Mouse (Mus musculus) intestine, embryonic 16.5 days (tissue): ENCODE data around the gene Trio. TPM values are rescaled to one million over a fixed set of nuclear protein-coding genes. Genes with fewer than 3 reads are reported as not detected.

Source experiments
- ATAC-seq: fragments of 200-750 bp; cut with Nextera tagmentation; 2 replicates; pipeline ENCODE4 v1.8.0; 2017; ENCODE audit warnings: moderate TSS enrichment, moderate library complexity
- H3K27ac ChIP-seq: fragments of 300-500 bp; sonication (generic); 2 replicates; pipeline ENCODE4 v1.5.1; 2014; ENCODE audit warnings: mild to moderate bottlenecking, low read length
- H3K27me3 ChIP-seq: fragments of 300-500 bp; sonication (generic); replicated peaks from 2 replicates; pipeline ENCODE4 v1.6.1; 2014; ENCODE audit warnings: low read length, control low read depth, mixed read lengths; ENCODE audit not compliant: control insufficient read depth, insufficient read depth
- H3K36me3 ChIP-seq: fragments of 300-500 bp; sonication (generic); 2 replicates; pipeline ENCODE4 v1.6.1; 2014; ENCODE audit warnings: low read length, control low read depth; ENCODE audit not compliant: control insufficient read depth, insufficient read depth
- H3K4me1 ChIP-seq: fragments of 300-500 bp; sonication (generic); 2 replicates; pipeline ENCODE4 v1.6.1; 2014; ENCODE audit warnings: low read length, control low read depth, mixed read lengths; ENCODE audit not compliant: control insufficient read depth, insufficient read depth
- H3K4me2 ChIP-seq: fragments of 300-500 bp; sonication (generic); 2 replicates; pipeline ENCODE4 v1.6.1; 2014; ENCODE audit warnings: low read depth, low read length, control low read depth
- H3K4me3 ChIP-seq: fragments of 300-500 bp; sonication (generic); 2 replicates; pipeline ENCODE4 v1.5.1; 2014; ENCODE audit warnings: mild to moderate bottlenecking, low read length
- H3K9ac ChIP-seq: fragments of 300-500 bp; sonication (generic); 2 replicates; pipeline ENCODE4 v1.6.1; 2014; ENCODE audit warnings: low read depth, low read length
- H3K9me3 ChIP-seq: fragments of 300-500 bp; sonication (generic); 2 replicates; pipeline ENCODE4 v1.6.1; 2016; ENCODE audit warnings: low read length, control low read depth; ENCODE audit not compliant: control insufficient read depth
- WGBS: fragments of 180-500 bp; shearing (Covaris S2); extraction: QIAGEN DNeasy Blood & Tissue Kit; methylation state at CpG from one replicate; pipeline ENCODE4 v1.1.7; 2014; 5-methylcytosine and 5-hydroxymethylcytosine counted together
- polyA plus RNA-seq: library from polyadenylated mRNA; unstranded; fragments of >200 nt; fragmentation: Nextera tagmentation; extraction: Ambion mirVana; gene quantifications from 2 replicates; pipeline ENCODE4 v1.2.1, GENCODE M21; 2015

Gene Trio
- polyA plus RNA-seq, 1 experiment from 2014 or later: 13.4 TPM

DNA sequence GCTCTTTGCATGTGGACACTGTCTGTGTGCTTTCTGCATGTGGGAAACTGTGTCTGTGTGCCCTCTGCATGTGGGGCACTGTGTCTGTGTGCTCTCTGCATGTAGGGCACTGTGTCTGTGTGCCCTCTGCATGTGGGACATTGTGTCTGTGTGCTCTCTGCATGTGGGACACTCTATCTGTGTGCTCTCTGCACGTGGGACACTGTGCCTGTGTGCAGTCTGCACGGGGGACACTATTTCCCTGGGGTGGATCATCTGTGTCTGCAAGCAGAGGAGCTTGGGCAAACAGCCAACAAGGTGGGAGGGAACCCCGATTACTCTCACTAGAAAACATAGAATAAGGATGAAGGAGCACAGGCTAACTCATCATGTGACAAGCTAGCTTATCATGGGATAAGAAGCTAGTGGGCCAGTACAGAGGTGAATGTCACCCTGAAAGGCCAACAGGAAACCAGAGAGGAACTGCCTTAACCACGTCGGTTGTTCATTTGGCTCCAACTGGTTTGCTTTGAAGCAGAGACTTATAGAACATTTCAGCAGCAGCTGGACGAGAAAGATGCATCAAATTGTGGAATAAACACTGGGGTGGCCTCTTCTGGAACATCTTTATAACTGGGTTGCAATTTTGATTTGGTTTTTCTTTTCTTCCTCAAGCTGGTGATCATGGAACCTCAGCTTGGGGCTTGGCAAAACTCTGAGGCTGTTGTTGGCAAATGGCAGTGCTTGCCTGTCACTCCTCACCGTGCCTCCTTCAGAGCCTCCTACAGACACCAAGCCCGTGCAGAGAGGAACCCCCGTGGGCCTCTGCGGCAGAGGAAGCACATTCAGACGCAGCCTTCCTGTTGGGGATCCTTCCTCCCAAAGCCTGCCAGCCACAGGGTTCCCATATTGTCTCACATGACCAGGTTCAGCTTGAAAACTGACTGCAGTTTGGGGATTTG is 323.3 kb downstream of the Trio start:
- Histone ChIP-seq H3K36me3 (no peaks in the 10 kb centered on the region), H3K9me3 (no peaks in the 10 kb centered on the region), H3K27ac (no peak overlapping the region), H3K4me3 (no peak overlapping the region), H3K27me3 (no peaks in the 10 kb centered on the region), H3K4me2 (no peak overlapping the region), H3K4me1 (peaks cover 9% of the 10 kb centered on the region), H3K9ac (no peak overlapping the region)
- 28% methylated on average over 11 of the region's 11 CpGs for WGBS
- ATAC-seq: no peak

DNA sequence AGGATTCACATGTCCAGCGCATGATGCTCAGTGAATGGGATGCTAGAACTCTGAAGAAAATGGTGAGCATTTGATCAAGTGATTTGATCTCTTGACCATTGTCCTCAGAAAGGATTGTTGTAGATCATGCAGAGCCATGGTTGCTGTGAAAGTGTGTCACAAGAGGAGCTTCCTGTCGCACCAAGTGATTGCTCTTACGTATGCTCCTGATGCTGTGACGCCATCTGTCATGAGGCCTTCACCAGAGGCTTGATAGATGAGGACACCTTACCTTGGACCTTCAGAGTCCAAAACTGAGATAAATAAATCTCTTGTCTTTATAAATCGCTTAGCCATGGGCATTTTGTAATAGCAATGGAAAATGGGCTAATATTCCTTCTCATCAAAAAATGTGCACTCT is 328.0 kb downstream of the Trio start:
- H3K9me3 ChIP-seq: no peaks in the 10 kb centered on the region
- no peak overlapping the region for H3K4me2 ChIP-seq
- H3K27me3 ChIP-seq: no peaks in the 10 kb centered on the region
- H3K9ac ChIP-seq: no peak overlapping the region
- no peak overlapping the region for H3K4me3 ChIP-seq
- H3K36me3 ChIP-seq: no peaks in the 10 kb centered on the region
- no peak overlapping the region for H3K27ac ChIP-seq
- WGBS: 93% methylated on average over 5 of the region's 5 CpGs
- peaks cover 7% of the 10 kb centered on the region for H3K4me1 ChIP-seq
- ATAC-seq: no peak

DNA sequence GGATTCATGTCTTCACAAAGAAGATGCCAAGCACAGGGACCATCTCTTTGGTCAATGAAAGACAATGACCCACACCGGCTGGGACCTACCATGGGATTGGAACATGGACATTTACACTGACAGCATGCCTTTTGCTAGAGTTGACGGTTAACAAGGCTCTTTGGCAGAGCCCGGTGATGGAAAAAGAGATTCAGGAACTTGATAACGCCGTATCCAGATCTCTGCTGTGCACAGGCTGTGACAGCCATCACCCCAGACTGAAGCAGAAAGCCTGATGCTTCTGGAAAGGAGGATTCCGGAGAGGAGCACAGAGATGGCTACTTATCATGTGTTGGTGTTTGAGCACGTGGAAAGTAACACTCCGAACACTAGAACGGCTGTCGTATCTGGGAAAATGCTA is 332.4 kb downstream of the Trio start:
- WGBS: 87% methylated on average over 10 of the region's 10 CpGs
- Histone ChIP-seq H3K9ac (no peak overlapping the region), H3K9me3 (no peaks in the 10 kb centered on the region), H3K4me3 (no peak overlapping the region), H3K4me2 (no peak overlapping the region), H3K27ac (no peak overlapping the region), H3K4me1 (no peaks in the 10 kb centered on the region), H3K27me3 (no peaks in the 10 kb centered on the region), H3K36me3 (no peaks in the 10 kb centered on the region)
- ATAC-seq: no peak

DNA sequence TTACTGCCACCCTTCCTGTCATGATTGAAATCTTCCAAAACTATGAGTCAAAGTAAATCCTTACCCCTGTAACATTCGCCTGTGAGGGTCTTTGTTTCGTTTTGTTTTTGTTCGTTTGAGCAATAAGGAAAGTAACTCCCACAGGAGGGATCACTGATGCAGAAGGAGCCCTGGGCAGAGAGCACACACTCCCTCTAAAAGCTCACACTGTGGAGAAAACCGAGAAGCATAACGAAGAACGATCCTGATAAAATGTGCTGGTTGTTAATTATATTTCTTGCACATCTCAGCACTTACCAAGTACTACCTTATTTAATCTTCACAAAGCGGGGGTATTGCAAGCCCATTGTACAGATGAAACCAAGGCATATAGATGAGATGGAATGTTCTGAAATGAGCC is 333.5 kb downstream of the Trio start:
- H3K27ac ChIP-seq: no peak overlapping the region
- H3K36me3 ChIP-seq: no peaks in the 10 kb centered on the region
- no peak overlapping the region for H3K4me3 ChIP-seq
- H3K4me2 ChIP-seq: no peak overlapping the region
- H3K9me3 ChIP-seq: no peaks in the 10 kb centered on the region
- 86% methylated on average over 7 of the region's 7 CpGs for WGBS
- H3K27me3 ChIP-seq: no peaks in the 10 kb centered on the region
- ATAC-seq: no peak
- H3K9ac ChIP-seq: no peak overlapping the region
- H3K4me1 ChIP-seq: no peaks in the 10 kb centered on the region

DNA sequence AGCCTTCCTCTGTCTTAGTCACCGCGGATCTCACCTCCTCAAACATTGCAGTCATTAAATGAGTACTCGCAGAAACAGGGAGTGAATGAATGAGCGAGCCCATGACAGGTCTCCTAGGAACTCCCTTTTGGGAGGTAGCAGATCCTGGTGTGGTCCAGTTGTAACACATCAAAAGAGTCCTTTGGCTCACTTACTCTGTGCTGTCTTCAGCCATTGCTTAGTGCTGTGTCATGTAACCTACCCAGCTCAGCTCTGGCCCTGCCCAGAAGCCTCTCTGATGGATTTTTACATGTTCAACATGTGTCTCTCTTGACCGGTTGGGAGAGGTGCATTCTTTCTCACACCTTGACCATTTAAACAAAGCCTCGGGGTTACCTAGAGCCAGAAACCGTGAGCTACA is 334.4 kb downstream of the Trio start:
- Histone ChIP-seq H3K4me3 (no peak overlapping the region), H3K4me2 (no peak overlapping the region), H3K27me3 (no peaks in the 10 kb centered on the region), H3K9ac (no peak overlapping the region), H3K27ac (no peak overlapping the region), H3K36me3 (no peaks in the 10 kb centered on the region), H3K9me3 (no peaks in the 10 kb centered on the region), H3K4me1 (no peaks in the 10 kb centered on the region)
- no peak for ATAC-seq
- WGBS: 83% methylated on average over 7 of the region's 7 CpGs

DNA sequence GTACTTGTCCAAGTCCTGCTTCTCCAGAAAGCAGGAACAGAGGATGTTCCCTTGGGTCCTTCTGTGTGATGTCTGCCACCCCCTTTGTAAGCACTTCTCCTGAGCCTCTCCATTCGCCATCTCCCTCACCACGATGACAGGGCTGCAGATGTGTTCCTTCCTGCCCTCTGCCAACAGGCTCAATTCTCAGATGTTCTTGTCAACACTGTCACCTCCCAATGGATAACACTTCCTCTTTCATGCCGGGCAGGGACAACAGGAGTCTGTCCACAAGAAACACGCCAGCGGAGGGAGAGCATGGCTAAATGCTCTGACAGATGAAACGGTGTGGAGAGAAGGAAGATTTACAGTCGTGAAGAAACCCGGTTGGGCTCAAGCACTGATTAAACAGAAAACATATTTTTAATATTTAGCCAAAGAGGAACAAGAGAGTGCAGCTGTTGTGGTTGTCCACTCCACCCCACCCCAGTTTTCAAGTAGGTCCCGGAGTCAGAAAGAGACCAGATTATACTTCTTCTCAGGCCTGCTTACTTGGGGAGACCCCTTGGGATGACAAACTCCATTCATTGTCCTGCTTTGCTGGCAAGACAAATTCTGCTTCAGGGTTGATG is 337.5 kb downstream of the Trio start:
- Histone ChIP-seq H3K27ac (no peak overlapping the region), H3K9me3 (no peaks in the 10 kb centered on the region), H3K4me3 (no peak overlapping the region), H3K4me2 (no peak overlapping the region), H3K27me3 (no peaks in the 10 kb centered on the region), H3K36me3 (no peaks in the 10 kb centered on the region), H3K4me1 (no peaks in the 10 kb centered on the region), H3K9ac (no peak overlapping the region)
- 60% methylated on average over 9 of the region's 9 CpGs for WGBS
- no peak for ATAC-seq

DNA sequence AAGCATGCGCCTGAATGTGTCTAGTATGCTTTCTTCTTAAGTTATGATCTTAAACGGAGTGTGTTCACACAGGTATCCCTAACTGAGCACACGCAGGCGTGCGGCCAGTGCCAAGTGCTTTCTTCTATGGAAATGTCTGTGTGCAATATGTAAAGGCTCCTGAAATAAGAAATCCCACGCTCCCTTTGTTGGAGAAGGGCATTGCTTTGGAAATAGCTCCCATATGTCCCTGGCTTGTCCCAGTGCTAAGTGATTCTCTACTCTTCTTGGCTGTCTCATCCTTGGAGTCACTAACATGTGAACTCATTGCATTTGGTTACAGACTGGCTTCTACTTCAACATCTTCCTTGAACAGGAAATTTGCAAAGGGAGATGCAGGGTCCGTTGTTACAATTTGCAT is 340.8 kb downstream of the Trio start:
- Histone ChIP-seq H3K9me3 (no peaks in the 10 kb centered on the region), H3K4me3 (no peak overlapping the region), H3K4me1 (peaks cover 7% of the 10 kb centered on the region), H3K27ac (no peak overlapping the region), H3K9ac (no peak overlapping the region), H3K4me2 (no peak overlapping the region), H3K36me3 (no peaks in the 10 kb centered on the region), H3K27me3 (no peaks in the 10 kb centered on the region)
- WGBS: 84% methylated on average over 7 of the region's 7 CpGs
- ATAC-seq: no peak

DNA sequence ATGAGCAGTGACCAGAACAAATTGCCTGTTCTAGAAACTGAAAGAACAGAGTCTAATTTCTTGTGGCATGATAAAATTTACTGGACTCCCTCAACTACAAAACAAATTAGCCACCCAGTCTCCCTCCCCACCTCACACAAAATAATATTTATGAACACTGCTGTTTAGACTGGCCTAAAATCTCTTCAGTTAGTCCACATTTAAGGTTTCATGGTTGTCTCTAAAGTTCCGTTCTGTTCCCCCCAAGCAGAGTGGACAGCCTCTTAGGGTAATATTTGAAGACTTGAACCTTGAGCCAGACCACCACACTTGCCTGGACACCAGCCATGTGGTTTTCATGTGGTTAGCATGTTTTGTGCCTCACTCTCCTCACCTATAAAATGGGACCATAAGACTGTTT is 342.4 kb downstream of the Trio start:
- Histone ChIP-seq H3K4me3 (no peak overlapping the region), H3K27ac (no peak overlapping the region), H3K36me3 (no peaks in the 10 kb centered on the region), H3K4me1 (peaks cover 7% of the 10 kb centered on the region), H3K9me3 (no peaks in the 10 kb centered on the region), H3K9ac (no peak overlapping the region), H3K4me2 (no peak overlapping the region), H3K27me3 (no peaks in the 10 kb centered on the region)
- ATAC-seq: no peak
- WGBS: 72% methylated on average over 1 of the region's 1 CpGs

DNA sequence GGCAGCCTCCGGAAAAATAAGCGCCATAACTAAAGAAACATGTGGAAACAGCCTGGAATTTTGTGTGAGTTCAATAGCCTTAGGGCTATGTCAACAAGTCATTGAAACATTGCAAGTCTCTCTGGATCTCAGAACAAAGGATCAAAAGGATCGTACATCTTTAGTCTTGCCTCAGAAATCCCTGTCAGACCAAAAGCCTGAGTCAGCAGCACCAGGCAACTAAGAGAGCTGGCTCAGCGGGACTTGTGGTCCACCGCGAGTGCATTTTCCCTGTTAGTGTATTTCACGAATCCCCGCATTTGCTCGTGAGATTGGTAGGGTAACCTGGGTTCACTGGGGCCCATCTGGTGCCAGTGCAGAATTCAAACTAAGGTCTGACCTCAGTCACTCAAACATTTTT is 343.0 kb downstream of the Trio start:
- 43% methylated on average over 9 of the region's 9 CpGs for WGBS
- peaks cover 7% of the 10 kb centered on the region for H3K4me1 ChIP-seq
- no peak for ATAC-seq
- H3K27me3 ChIP-seq: no peaks in the 10 kb centered on the region
- H3K27ac ChIP-seq: no peak overlapping the region; the same call in 1 of the 2 replicates
- H3K4me3 ChIP-seq: no peak overlapping the region
- no peak overlapping the region for H3K4me2 ChIP-seq
- no peaks in the 10 kb centered on the region for H3K9me3 ChIP-seq
- no peaks in the 10 kb centered on the region for H3K36me3 ChIP-seq
- no peak overlapping the region for H3K9ac ChIP-seq
